Mouse (Mus musculus) cerebellum, adult 2 months (tissue): ENCODE results near the gene B3galnt1. TPM values are rescaled to one million over a fixed set of nuclear protein-coding genes. Genes with fewer than 3 reads are reported as not detected.

ENCODE experiments used
- DNase-seq, 2 experiments: peaks; one replicate each; pipeline ENCODE4 v3.0.0; 2021
- H3K27ac ChIP-seq: fragments of 200-500 bp; 2 replicates; pipeline ENCODE4 v1.5.1; 2012; ENCODE audit warnings: low read length, control low read depth, inconsistent platforms; ENCODE audit not compliant: insufficient read depth
- H3K27me3 ChIP-seq: fragments of 200-500 bp; 2 replicates; pipeline ENCODE4 v1.6.1; 2012; ENCODE audit warnings: inconsistent platforms, mild to moderate bottlenecking, low read length, moderate library complexity; ENCODE audit not compliant: control insufficient read depth, insufficient read depth
- H3K4me1 ChIP-seq: fragments of 200-500 bp; 2 replicates; pipeline ENCODE4 v1.6.1; 2011; ENCODE audit warnings: low read length; ENCODE audit not compliant: control insufficient read depth, insufficient read depth
- H3K4me3 ChIP-seq: fragments of 200-500 bp; replicated peaks from 2 replicates; pipeline ENCODE3; 2011; ENCODE audit warnings: mild to moderate bottlenecking, low read depth, low read length, control low read depth; ENCODE audit not compliant: insufficient read depth
- CTCF ChIP-seq: fragments of 200-500 bp; IDR thresholded peaks from 2 replicates; pipeline ENCODE4 v1.5.1; 2011; ENCODE audit warnings: low read depth, mild to moderate bottlenecking, control low read depth, low read length, moderate library complexity, borderline replicate concordance; ENCODE audit not compliant: insufficient read depth
- POLR2A ChIP-seq: fragments of 200-500 bp; IDR thresholded peaks from 2 replicates; pipeline ENCODE4 v1.6.1; 2011; ENCODE audit warnings: low read length, control low read depth, borderline replicate concordance; ENCODE audit not compliant: insufficient read depth
- WGBS: fragments of 180-500 bp; shearing (Covaris S2); methylation state at CpG from one replicate; pipeline ENCODE4 v1.1.7; 2018; 5-methylcytosine and 5-hydroxymethylcytosine counted together
- polyA plus RNA-seq: library from polyadenylated mRNA; depleted of rRNA; stranded (reverse); fragments of >200 nt; gene quantifications from 2 replicates; pipeline ENCODE4 v1.2.3, GENCODE M21; 2012

Gene B3galnt1
- polyA plus RNA-seq, 1 experiment = 34.3 TPM

GRCm38 (mm10) chr3:69607468-69607867, 8.7 kb upstream of the B3galnt1 start:
- Histone ChIP-seq H3K4me3 (no peak overlapping the region), H3K4me1 (no peaks in the 10 kb centered on the region), H3K27me3 (no peaks in the 10 kb centered on the region), H3K27ac (no peak overlapping the region)
- TF ChIP-seq CTCF (no peak), POLR2A (no peak)
- DNase-seq = no peak
- 11% methylated on average over 1 of the region's 1 CpGs for WGBS

GRCm38 (mm10) chr3:69606923-69607322, 8.2 kb upstream of the B3galnt1 start:
- H3K4me1 ChIP-seq = no peaks in the 10 kb centered on the region
- no peak overlapping the region for H3K4me3 ChIP-seq
- no peak overlapping the region for H3K27ac ChIP-seq
- no peak for TF ChIP-seq POLR2A
- no peak for TF ChIP-seq CTCF
- DNase-seq = no peak
- 93% methylated on average over 1 of the region's 1 CpGs for WGBS
- H3K27me3 ChIP-seq = no peaks in the 10 kb centered on the region

GRCm38 (mm10) chr3:69599166-69599500, 373 bp upstream of the B3galnt1 start:
- 3% methylated on average over 5 of the region's 5 CpGs for WGBS
- no peak for TF ChIP-seq CTCF
- no peak for TF ChIP-seq POLR2A

GRCm38 (mm10) chr3:69597816-69598215, 944 bp downstream of the B3galnt1 start:
- 9% methylated on average over 7 of the region's 7 CpGs for WGBS
- DNase-seq = no peak
- peaks cover 8% of the 10 kb centered on the region; the same call in 1 of the 2 replicates for H3K4me1 ChIP-seq
- H3K4me3 ChIP-seq = peak overlapping the region; percentile 91
- TF ChIP-seq POLR2A (no peak), CTCF (no peak)
- H3K27ac ChIP-seq = no peak overlapping the region
- H3K27me3 ChIP-seq = no peaks in the 10 kb centered on the region

More at GRCm38 (mm10) chr3:69599166-69599500, 373 bp upstream of the B3galnt1 start:
- no peak for DNase-seq
- peak overlapping the region; percentile 45 for H3K27ac ChIP-seq
- H3K4me3 ChIP-seq = peak overlapping the region; percentile 91
- peaks cover 8% of the 10 kb centered on the region; the same call in 1 of the 2 replicates for H3K4me1 ChIP-seq
- no peaks in the 10 kb centered on the region for H3K27me3 ChIP-seq

DNA sequence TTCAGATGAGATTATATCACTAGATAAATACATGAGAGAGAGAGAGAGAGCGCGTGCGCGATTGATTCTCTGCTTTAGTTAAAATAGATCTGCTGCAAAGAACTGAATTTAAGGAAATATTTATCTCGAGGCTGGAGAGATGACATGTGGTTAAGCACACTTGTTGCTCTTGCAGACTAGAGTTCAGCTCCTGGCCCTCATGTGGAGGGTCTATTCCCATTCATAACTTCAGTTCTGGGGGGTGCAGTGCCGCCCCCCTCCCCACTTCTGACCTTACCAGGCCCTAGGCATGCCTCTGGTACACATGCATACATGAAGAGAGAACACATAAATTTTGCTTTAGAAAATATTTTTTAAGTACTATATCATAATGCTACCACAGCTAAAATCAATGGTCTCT, 1.5 kb downstream of the B3galnt1 start:
- peaks cover 8% of the 10 kb centered on the region; the same call in 1 of the 2 replicates for H3K4me1 ChIP-seq

GRCm38 (mm10) chr3:69596116-69596515, 2.6 kb downstream of the B3galnt1 start:
- WGBS = 84% methylated on average over 3 of the region's 3 CpGs
- no peaks in the 10 kb centered on the region for H3K27me3 ChIP-seq
- H3K27ac ChIP-seq = no peak overlapping the region
- no peak overlapping the region for H3K4me3 ChIP-seq
- peaks cover 12% of the 10 kb centered on the region for H3K4me1 ChIP-seq
- no peak for DNase-seq
- TF ChIP-seq CTCF = no peak
- TF ChIP-seq POLR2A = no peak

More for the DNA sequence above, 1.5 kb downstream of the B3galnt1 start:
- no peak for DNase-seq
- no peak overlapping the region for H3K27ac ChIP-seq
- no peaks in the 10 kb centered on the region for H3K27me3 ChIP-seq
- H3K4me3 ChIP-seq = peak overlapping the region; percentile 5
- 84% methylated on average over 6 of the region's 6 CpGs for WGBS
- TF ChIP-seq POLR2A (no peak), CTCF (no peak)

- DNase-seq = no peak
- H3K27ac ChIP-seq = no peak overlapping the region
- 80% methylated on average over 9 of the region's 9 CpGs for WGBS
- no peak overlapping the region for H3K4me3 ChIP-seq
- H3K4me1 ChIP-seq = peaks cover 12% of the 10 kb centered on the region
- TF ChIP-seq POLR2A (no peak), CTCF (no peak)
- no peaks in the 10 kb centered on the region for H3K27me3 ChIP-seq
Observed at GRCm38 (mm10) chr3:69594071-69594470, 4.7 kb downstream of the B3galnt1 start.

DNA sequence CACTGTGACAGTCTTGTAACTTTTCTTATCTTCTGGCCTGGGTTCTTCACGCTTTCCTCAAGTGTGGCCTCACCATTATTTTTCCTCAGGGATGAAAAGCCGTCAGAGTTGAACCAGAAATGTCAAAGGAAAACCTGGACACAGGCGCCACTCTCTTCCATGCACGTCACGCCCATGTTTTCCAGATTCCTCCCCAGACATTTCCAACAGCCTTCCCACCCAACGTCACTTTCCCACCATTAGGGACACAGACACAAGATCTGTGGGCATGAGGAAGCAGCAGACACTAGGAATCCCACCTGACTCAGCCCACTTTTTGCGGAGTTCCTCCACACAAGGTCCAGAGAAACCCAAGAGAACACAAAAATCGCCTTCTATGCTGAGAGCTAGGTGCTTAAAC, 5.3 kb downstream of the B3galnt1 start:
- Histone ChIP-seq H3K27me3 (no peaks in the 10 kb centered on the region), H3K4me1 (peaks cover 12% of the 10 kb centered on the region), H3K27ac (no peak overlapping the region), H3K4me3 (no peak overlapping the region)
- no peak for TF ChIP-seq CTCF
- TF ChIP-seq POLR2A = no peak
- WGBS = 94% methylated on average over 8 of the region's 8 CpGs
- DNase-seq = no peak
